ENCODE assay signal across 7 mouse cellular contexts in genomic region chr10:127188079-127188453, GRCm38 (mm10). TPM values are rescaled to one million over a fixed set of nuclear protein-coding genes. Genes with fewer than 3 reads are reported as not detected.
A peak's percentile ranks its signal among the peaks of the same experiment; 100 is the strongest.
DNase-seq lines count a peak whose midpoint lies in the region; ATAC-seq and TF ChIP-seq lines count a peak whose summit lies in the region.

No protein-coding gene starts in this region.

- peaks cover 27% of the 10 kb centered on the region for H3K27me3 ChIP-seq in lung, embryonic 15.5 days
- no peaks in the 10 kb centered on the region for H3K27me3 ChIP-seq in forebrain, embryonic 13.5 days
- H3K27me3 ChIP-seq in limb, embryonic 15.5 days = no peaks in the 10 kb centered on the region
- H3K27me3 ChIP-seq in stomach, postnatal 0 days (ENCODE audit: control insufficient read depth, insufficient read depth, low read length) = no peaks in the 10 kb centered on the region

- no peak for TF ChIP-seq CTCF in stomach, postnatal 0 days (IDR thresholded peaks at IDR 0.05; ENCODE audit: low read depth)

- 2% methylated on average over 19 of the region's 21 CpGs for WGBS in lung, embryonic 15.5 days
- under 1% methylated on average over 15 of the region's 21 CpGs for WGBS in forebrain, embryonic 13.5 days
- under 1% methylated on average over 15 of the region's 21 CpGs for WGBS in limb, embryonic 15.5 days
- WGBS in stomach, postnatal 0 days = 1% methylated on average over 17 of the region's 21 CpGs

- intact Hi-C loops in gastrocnemius, postnatal 14 days (cut with DNase I; ENCODE audit: low total_unique reads) = no loop called here

- peaks cover 51% of the 10 kb centered on the region for H3K4me1 ChIP-seq in lung, embryonic 15.5 days
- peaks cover 48% of the 10 kb centered on the region for H3K4me1 ChIP-seq in forebrain, embryonic 13.5 days
- peaks cover 43% of the 10 kb centered on the region for H3K4me1 ChIP-seq in limb, embryonic 15.5 days
- no peaks in the 10 kb centered on the region; the same call in 1 of the 2 replicates for H3K4me1 ChIP-seq in stomach, postnatal 0 days (replicated peaks; ENCODE audit: control insufficient read depth, insufficient read depth)

- DNase-seq in lung, postnatal 14 days = no peak
- DNase-seq in stomach, postnatal 0 days (ENCODE audit: low spot score) = no peak
- DNase-seq in gastrocnemius, postnatal 14 days = no peak
- DNase-seq in cerebellum, postnatal 4 days (ENCODE audit: low spot score in 2 of 2) = no peak

- H3K9ac ChIP-seq in lung, embryonic 15.5 days = peak overlapping the region; percentile 68
- peak overlapping the region; percentile 84 for H3K9ac ChIP-seq in forebrain, embryonic 13.5 days
- H3K9ac ChIP-seq in limb, embryonic 15.5 days = peak overlapping the region; percentile 78
- peak overlapping the region; percentile 75 for H3K9ac ChIP-seq in stomach, postnatal 0 days (ENCODE audit: low read length)

- no peak for ATAC-seq in lung, embryonic 15.5 days (ENCODE audit: borderline replicate concordance, extremely low read depth, low FRiP score, low TSS enrichment)
- ATAC-seq in forebrain, embryonic 13.5 days = no peak
- ATAC-seq in limb, embryonic 15.5 days (ENCODE audit: insufficient number of reproducible peaks, low FRiP score, low TSS enrichment, low read depth) = no peak
- ATAC-seq in stomach, postnatal 0 days (ENCODE audit: low FRiP score, low TSS enrichment) = no peak

- H3K4me2 ChIP-seq in lung, embryonic 15.5 days = peak overlapping the region; percentile 96
- peak overlapping the region; percentile 96 for H3K4me2 ChIP-seq in forebrain, embryonic 13.5 days
- H3K4me2 ChIP-seq in limb, embryonic 15.5 days = peak overlapping the region; percentile 88
- peak overlapping the region; percentile 88 for H3K4me2 ChIP-seq in stomach, postnatal 0 days (replicated peaks; ENCODE audit: low read depth)

- peak overlapping the region; percentile 73 for H3K4me3 ChIP-seq in lung, embryonic 15.5 days
- H3K4me3 ChIP-seq in forebrain, embryonic 13.5 days = peak overlapping the region; percentile 71
- peak overlapping the region; percentile 76 for H3K4me3 ChIP-seq in limb, embryonic 15.5 days
- peak overlapping the region; percentile 59 for H3K4me3 ChIP-seq in stomach, postnatal 0 days (ENCODE audit: low read depth, low read length)

- peaks cover 14% of the 10 kb centered on the region; the same call in 1 of the 2 replicates for H3K36me3 ChIP-seq in lung, embryonic 15.5 days
- peaks cover 33% of the 10 kb centered on the region for H3K36me3 ChIP-seq in forebrain, embryonic 13.5 days (ENCODE audit: poor library complexity, severe bottlenecking)
- peaks cover 57% of the 10 kb centered on the region for H3K36me3 ChIP-seq in limb, embryonic 15.5 days
- peaks cover 5% of the 10 kb centered on the region; the same call in 1 of the 2 replicates for H3K36me3 ChIP-seq in stomach, postnatal 0 days (ENCODE audit: control insufficient read depth, insufficient read depth, low read length)

- TF ChIP-seq EP300 in stomach, postnatal 0 days (optimal IDR thresholded peaks at IDR 0.05) = no peak

- H3K9me3 ChIP-seq in lung, embryonic 15.5 days = no peaks in the 10 kb centered on the region
- H3K9me3 ChIP-seq in forebrain, embryonic 13.5 days (replicated peaks) = no peaks in the 10 kb centered on the region
- no peaks in the 10 kb centered on the region for H3K9me3 ChIP-seq in limb, embryonic 15.5 days
- H3K9me3 ChIP-seq in stomach, postnatal 0 days (ENCODE audit: control insufficient read depth, low read length) = no peaks in the 10 kb centered on the region

- peak overlapping the region; percentile 95 for H3K27ac ChIP-seq in lung, embryonic 15.5 days
- peak overlapping the region; percentile 90 for H3K27ac ChIP-seq in forebrain, embryonic 13.5 days
- peak overlapping the region; percentile 96 for H3K27ac ChIP-seq in limb, embryonic 15.5 days
- peak overlapping the region; percentile 93 for H3K27ac ChIP-seq in stomach, postnatal 0 days (replicated peaks)

RNA-seq across cellular contexts. Expression of gene Arhgef25, which starts 1.8 kb away (rescaled TPM):
- 55.4 and 59.0 TPM in 2 replicates for polyA plus RNA-seq in lung, embryonic 15.5 days (2015; fragmentation: Nextera tagmentation; extraction: Ambion mirVana)
- polyA plus RNA-seq in forebrain, embryonic 13.5 days (2015; fragmentation: Nextera tagmentation; extraction: Ambion mirVana) = 24.3 and 25.8 TPM in 2 replicates
- polyA plus RNA-seq in limb, embryonic 15.5 days (2015; fragmentation: Nextera tagmentation; extraction: Ambion mirVana) = 115 and 118 TPM in 2 replicates
- 25.3 and 29.7 TPM in 2 replicates for polyA plus RNA-seq in stomach, postnatal 0 days (2015; fragmentation: Nextera tagmentation; extraction: Ambion mirVana)
- total RNA-seq in gastrocnemius, postnatal 14 days (2021) = 10 to 100 TPM; 13.9 to 14.4 TPM

RNA-seq across cellular contexts. Expression of gene Dtx3, which starts 7.5 kb away (rescaled TPM):
- 73.9 and 82.6 TPM in 2 replicates for polyA plus RNA-seq in lung, embryonic 15.5 days (2015; fragmentation: Nextera tagmentation; extraction: Ambion mirVana)
- polyA plus RNA-seq in forebrain, embryonic 13.5 days (2015; fragmentation: Nextera tagmentation; extraction: Ambion mirVana) = 150 and 155 TPM in 2 replicates
- polyA plus RNA-seq in limb, embryonic 15.5 days (2015; fragmentation: Nextera tagmentation; extraction: Ambion mirVana) = 140 and 144 TPM in 2 replicates
- polyA plus RNA-seq in stomach, postnatal 0 days (2015; fragmentation: Nextera tagmentation; extraction: Ambion mirVana) = 27.8 and 32.9 TPM in 2 replicates
- 10 to 100 TPM; 22.2 to 24.8 TPM for total RNA-seq in gastrocnemius, postnatal 14 days (2021)

RNA-seq across cellular contexts. Expression of gene Slc26a10, which starts 7.6 kb away (rescaled TPM):
- polyA plus RNA-seq in lung, embryonic 15.5 days (2015; fragmentation: Nextera tagmentation; extraction: Ambion mirVana) = 0.86 and 0.93 TPM in 2 replicates
- 0.93 and 1.1 TPM in 2 replicates for polyA plus RNA-seq in forebrain, embryonic 13.5 days (2015; fragmentation: Nextera tagmentation; extraction: Ambion mirVana)
- polyA plus RNA-seq in limb, embryonic 15.5 days (2015; fragmentation: Nextera tagmentation; extraction: Ambion mirVana) = 1.2 and 1.7 TPM in 2 replicates
- polyA plus RNA-seq in stomach, postnatal 0 days (2015; fragmentation: Nextera tagmentation; extraction: Ambion mirVana) = 0.70 and 0.76 TPM in 2 replicates
- 1 to 10 TPM; 3.7 to 7.6 TPM for total RNA-seq in gastrocnemius, postnatal 14 days (2021)

RNA-seq across cellular contexts. Expression of gene B4galnt1, which starts 23.0 kb away (rescaled TPM):
- 2.8 and 3.6 TPM in 2 replicates for polyA plus RNA-seq in lung, embryonic 15.5 days (2015; fragmentation: Nextera tagmentation; extraction: Ambion mirVana)
- 15.7 and 16.7 TPM in 2 replicates for polyA plus RNA-seq in forebrain, embryonic 13.5 days (2015; fragmentation: Nextera tagmentation; extraction: Ambion mirVana)
- 12.3 and 12.4 TPM in 2 replicates for polyA plus RNA-seq in limb, embryonic 15.5 days (2015; fragmentation: Nextera tagmentation; extraction: Ambion mirVana)
- 45.9 and 65.4 TPM in 2 replicates for polyA plus RNA-seq in stomach, postnatal 0 days (2015; fragmentation: Nextera tagmentation; extraction: Ambion mirVana)
- total RNA-seq in gastrocnemius, postnatal 14 days (2021) = 1 to 10 TPM; 1.5 to 1.9 TPM

RNA-seq across cellular contexts. Expression of gene Pip4k2c, which starts 23.3 kb away (rescaled TPM):
- 24.4 and 27.2 TPM in 2 replicates for polyA plus RNA-seq in lung, embryonic 15.5 days (2015; fragmentation: Nextera tagmentation; extraction: Ambion mirVana)
- polyA plus RNA-seq in forebrain, embryonic 13.5 days (2015; fragmentation: Nextera tagmentation; extraction: Ambion mirVana) = 18.8 and 19.5 TPM in 2 replicates
- 27.8 and 29.8 TPM in 2 replicates for polyA plus RNA-seq in limb, embryonic 15.5 days (2015; fragmentation: Nextera tagmentation; extraction: Ambion mirVana)
- 23.2 and 26.0 TPM in 2 replicates for polyA plus RNA-seq in stomach, postnatal 0 days (2015; fragmentation: Nextera tagmentation; extraction: Ambion mirVana)
- 1 to 10 TPM; 6.3 to 7.6 TPM for total RNA-seq in gastrocnemius, postnatal 14 days (2021)
